Mouse (Mus musculus): Measurements from ENCODE around the gene Hist1h2bm.

DNA sequence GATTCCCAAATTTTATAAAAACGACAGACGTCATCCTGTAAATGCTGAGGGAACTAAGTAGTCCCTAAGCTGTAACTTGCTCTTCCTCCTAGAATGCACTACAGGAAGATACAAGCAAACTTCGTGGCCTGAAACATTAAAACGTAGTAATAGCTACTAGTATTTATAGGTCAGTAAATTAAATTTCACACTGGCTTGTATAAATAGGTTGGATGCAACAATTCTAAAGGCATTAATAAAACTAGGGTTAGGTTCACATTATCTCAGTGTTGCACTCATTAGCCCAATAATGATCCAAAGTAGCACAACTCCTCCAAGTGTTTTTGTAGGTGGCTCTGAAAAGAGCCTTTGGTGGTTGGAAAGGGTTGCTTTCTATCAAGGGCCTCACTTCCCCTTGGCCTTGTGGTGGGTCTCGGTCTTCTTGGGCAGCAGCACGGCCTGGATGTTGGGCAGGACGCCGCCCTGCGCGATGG lies 31.2 kb downstream of the Hist1h2bm start:
- TF ChIP-seq CTCF (IDR thresholded peaks at IDR 0.05; ENCODE audit: low read depth, low read length), result no peak
- TF ChIP-seq POLR2A (IDR thresholded peaks at IDR 0.05; ENCODE audit: borderline replicate concordance, low read depth, low read length), result no peak

Data from bone marrow macrophage, adult 2 months (primary cell).